Mouse (Mus musculus): ENCODE data around the gene Gpr137c. TPM values are rescaled to one million over a fixed set of nuclear protein-coding genes. Genes with fewer than 3 reads are reported as not detected.

Gene Gpr137c
- 11.2 and 12.4 TPM in 2 replicates for polyA plus RNA-seq (2015; fragmentation: Nextera tagmentation; extraction: Ambion mirVana)

DNA sequence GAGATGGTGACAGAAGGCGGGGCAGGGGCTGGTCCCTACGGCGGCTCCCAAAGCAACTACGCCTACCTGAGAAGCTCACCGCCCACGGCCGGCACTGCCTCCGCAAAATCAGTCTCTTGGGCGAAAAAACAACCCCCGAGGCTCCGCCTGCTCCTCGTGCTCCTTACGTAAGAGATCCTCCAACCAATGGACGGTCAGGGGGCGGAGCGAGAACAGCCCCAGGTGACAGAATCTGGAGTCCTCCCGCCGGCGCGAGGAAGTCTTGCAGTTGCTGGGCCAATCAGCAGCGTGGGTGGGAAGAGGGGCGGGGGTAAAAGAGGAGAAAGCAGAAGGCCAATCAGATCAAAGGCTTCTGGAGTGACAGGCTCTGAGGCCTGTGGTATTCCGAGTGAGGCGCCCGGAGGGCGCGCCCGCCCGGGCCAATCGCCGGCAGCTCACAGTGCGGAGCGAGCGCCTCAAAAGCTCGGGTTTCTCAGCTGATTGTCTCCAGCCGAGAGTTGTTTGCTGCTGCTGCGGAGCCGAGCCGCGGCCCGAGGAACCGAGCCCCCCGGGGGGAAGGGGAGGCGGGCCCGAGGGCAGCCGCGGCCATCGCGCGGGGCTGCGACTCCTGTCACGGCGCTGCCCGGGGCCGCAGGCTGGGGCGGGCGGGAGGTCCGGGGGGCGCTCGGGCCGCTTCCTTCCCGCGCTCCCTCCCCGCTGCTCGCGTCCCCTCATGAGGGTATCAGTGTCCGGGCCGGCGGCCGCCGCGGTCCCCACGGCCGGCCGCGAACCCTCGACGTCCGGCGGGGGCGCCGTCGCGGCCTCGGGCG lies at the start of gene Gpr137c:
Gpr137c (plus strand) TSS at position 437 of the 809 bp plus-strand sequence.
- WGBS: under 1% methylated on average over 78 of the region's 86 CpGs
- ATAC-seq: peak; percentile 99

DNA sequence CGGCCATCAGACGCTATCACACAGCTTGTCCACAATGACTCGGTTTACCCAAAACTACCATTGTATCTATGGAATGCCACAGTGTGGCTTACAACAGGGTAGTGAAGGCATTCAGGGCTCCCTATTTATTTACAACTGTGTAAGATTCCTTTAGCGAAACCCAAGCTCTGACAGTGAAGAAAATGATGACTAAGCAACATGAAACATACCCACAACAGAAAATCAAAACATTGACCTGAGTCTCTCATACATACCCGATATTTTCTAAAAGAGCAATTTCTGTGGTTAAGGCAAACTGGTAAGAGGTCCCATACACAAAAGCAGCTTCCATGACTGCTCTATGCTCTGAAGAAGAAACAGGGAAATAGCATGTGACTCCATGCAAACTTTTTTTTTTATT lies 47.3 kb upstream of the Gpr137c start:
- Histone ChIP-seq H3K36me3 (ENCODE audit: control insufficient read depth, insufficient read depth, low read length) (0 out of 2 replicates have a peak, but pooled peaks cover 2% of the 10 kb centered on the region), H3K9ac (ENCODE audit: low read depth, low read length) (no peak overlapping the region), H3K27me3 (replicated peaks; ENCODE audit: control insufficient read depth, insufficient read depth, low read length) (no peaks in the 10 kb centered on the region), H3K4me1 (ENCODE audit: control insufficient read depth, insufficient read depth, low read depth, low read length) (no peaks in the 10 kb centered on the region), H3K4me3 (ENCODE audit: low read length) (no peak overlapping the region), H3K27ac (ENCODE audit: low read depth, low read length) (no peak overlapping the region), H3K4me2 (ENCODE audit: low read length) (no peak overlapping the region), H3K9me3 (ENCODE audit: control insufficient read depth, low read length) (no peaks in the 10 kb centered on the region)
- WGBS: over 99% methylated on average over 5 of the region's 5 CpGs
- ATAC-seq: no peak

More for the DNA sequence above, at the start of gene Gpr137c:
- Histone ChIP-seq H3K9me3 (ENCODE audit: control insufficient read depth, low read length) (no peaks in the 10 kb centered on the region), H3K36me3 (ENCODE audit: control insufficient read depth, insufficient read depth, low read length) (no peaks in the 10 kb centered on the region), H3K9ac (ENCODE audit: low read depth, low read length) (peak within 1 kb of the TSS; percentile 91), H3K27me3 (replicated peaks; ENCODE audit: control insufficient read depth, insufficient read depth, low read length) (no peaks in the 10 kb centered on the region), H3K27ac (ENCODE audit: low read depth, low read length) (peak within 1 kb of the TSS; percentile 97), H3K4me3 (ENCODE audit: low read length) (peak within 1 kb of the TSS; percentile 82), H3K4me2 (ENCODE audit: low read length) (peak within 1 kb of the TSS; percentile 86), H3K4me1 (ENCODE audit: control insufficient read depth, insufficient read depth, low read depth, low read length) (peaks cover 16% of the 10 kb centered on the region)

DNA sequence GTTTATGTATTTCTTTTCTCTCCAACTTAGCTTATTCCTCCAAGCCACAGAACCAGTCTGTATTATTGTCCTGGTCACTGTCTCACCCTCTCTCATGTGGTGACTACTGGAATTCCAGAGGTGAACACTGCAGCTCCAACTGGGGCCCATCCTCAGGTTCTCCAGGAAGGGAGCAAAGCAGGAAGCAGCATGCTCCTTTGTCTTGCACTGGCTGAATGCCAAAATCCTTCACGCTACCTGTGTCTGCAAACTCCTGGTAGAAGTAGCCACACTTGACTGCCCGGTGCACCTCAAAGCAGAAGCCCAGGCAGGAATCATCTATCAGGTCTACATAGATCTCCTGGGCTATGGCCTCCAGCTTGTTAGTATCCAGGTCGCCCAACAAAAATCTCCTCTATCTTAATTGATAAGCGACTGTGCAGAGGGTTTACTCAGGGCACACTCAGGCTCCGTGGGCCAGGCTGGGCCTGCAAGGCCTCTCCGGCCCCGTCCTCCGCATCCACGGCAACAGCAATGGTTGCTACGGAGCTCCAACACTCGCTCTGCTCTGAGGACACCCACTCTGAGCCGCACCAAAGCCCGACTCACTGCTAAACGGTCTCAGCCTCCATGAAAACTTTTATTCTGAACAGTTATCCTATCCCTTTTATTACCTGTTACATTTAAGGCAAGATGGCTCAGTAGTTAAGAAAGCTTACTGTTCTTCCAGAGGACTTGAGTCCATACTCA lies 44.3 kb upstream of the Gpr137c start:
- no peaks in the 10 kb centered on the region for H3K9me3 ChIP-seq (ENCODE audit: control insufficient read depth, low read length)
- no peak overlapping the region for H3K27ac ChIP-seq (ENCODE audit: low read depth, low read length)
- WGBS: 66% methylated on average over 14 of the region's 14 CpGs
- H3K4me1 ChIP-seq (ENCODE audit: control insufficient read depth, insufficient read depth, low read depth, low read length): no peaks in the 10 kb centered on the region
- H3K36me3 ChIP-seq (ENCODE audit: control insufficient read depth, insufficient read depth, low read length): 0 out of 2 replicates have a peak, but pooled peaks cover 2% of the 10 kb centered on the region
- no peak overlapping the region for H3K9ac ChIP-seq (ENCODE audit: low read depth, low read length)
- no peak overlapping the region for H3K4me3 ChIP-seq (ENCODE audit: low read length)
- no peak overlapping the region for H3K4me2 ChIP-seq (ENCODE audit: low read length)
- no peaks in the 10 kb centered on the region for H3K27me3 ChIP-seq (replicated peaks; ENCODE audit: control insufficient read depth, insufficient read depth, low read length)
- no peak for ATAC-seq

DNA sequence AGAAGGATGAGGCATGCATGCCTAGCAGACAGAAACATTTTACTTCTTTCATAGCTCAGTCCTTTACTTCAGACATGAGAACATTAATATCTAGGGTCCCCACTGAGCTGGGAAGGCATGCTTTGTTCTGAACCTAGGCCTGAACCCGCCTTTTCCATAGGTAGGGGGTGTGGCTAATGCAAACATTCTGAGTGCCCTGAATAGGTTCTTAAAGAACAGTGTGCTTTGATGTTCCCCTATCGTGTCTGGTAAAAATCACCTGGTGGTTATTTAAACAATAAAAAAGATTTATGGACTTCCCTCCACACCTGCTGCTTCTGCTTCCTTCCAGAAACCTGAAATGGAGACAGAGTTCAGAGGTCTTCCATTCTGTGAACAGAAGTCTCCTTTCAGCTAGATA lies 40.3 kb upstream of the Gpr137c start:
- no peak for ATAC-seq
- no peak overlapping the region for H3K9ac ChIP-seq (ENCODE audit: low read depth, low read length)
- no peaks in the 10 kb centered on the region for H3K9me3 ChIP-seq (ENCODE audit: control insufficient read depth, low read length)
- H3K27ac ChIP-seq (ENCODE audit: low read depth, low read length): no peak overlapping the region
- no peaks in the 10 kb centered on the region for H3K27me3 ChIP-seq (replicated peaks; ENCODE audit: control insufficient read depth, insufficient read depth, low read length)
- 70% methylated on average over 2 of the region's 2 CpGs for WGBS
- H3K4me3 ChIP-seq (ENCODE audit: low read length): no peak overlapping the region
- peaks cover 9% of the 10 kb centered on the region; the same call in 1 of the 2 replicates for H3K36me3 ChIP-seq (ENCODE audit: control insufficient read depth, insufficient read depth, low read length)
- H3K4me1 ChIP-seq (ENCODE audit: control insufficient read depth, insufficient read depth, low read depth, low read length): no peaks in the 10 kb centered on the region
- no peak overlapping the region for H3K4me2 ChIP-seq (ENCODE audit: low read length)

DNA sequence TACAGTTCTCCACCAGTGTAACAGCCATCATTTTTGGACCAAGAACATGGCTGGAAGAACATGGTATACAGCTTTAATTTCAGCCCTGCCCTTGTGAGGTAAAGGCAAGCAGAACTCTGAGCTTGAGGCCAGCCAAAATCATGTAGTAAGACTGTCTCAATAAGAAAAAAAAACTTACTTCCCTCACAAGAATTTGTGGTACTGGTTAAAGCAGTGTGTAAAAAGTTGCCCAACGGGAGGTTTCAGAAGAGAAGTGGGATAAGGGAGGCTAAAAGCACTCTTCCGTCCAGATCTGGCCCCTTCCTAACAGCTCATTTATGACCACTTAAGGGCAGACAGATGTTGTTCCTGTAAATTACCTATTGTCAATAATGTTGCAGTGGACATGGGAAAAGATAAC lies 39.9 kb upstream of the Gpr137c start:
- no peak for ATAC-seq
- no peak overlapping the region for H3K4me2 ChIP-seq (ENCODE audit: low read length)
- no peaks in the 10 kb centered on the region for H3K4me1 ChIP-seq (ENCODE audit: control insufficient read depth, insufficient read depth, low read depth, low read length)
- no peaks in the 10 kb centered on the region for H3K9me3 ChIP-seq (ENCODE audit: control insufficient read depth, low read length)
- no peak overlapping the region for H3K27ac ChIP-seq (ENCODE audit: low read depth, low read length)
- H3K9ac ChIP-seq (ENCODE audit: low read depth, low read length): no peak overlapping the region
- no peaks in the 10 kb centered on the region for H3K27me3 ChIP-seq (replicated peaks; ENCODE audit: control insufficient read depth, insufficient read depth, low read length)
- peaks cover 9% of the 10 kb centered on the region; the same call in 1 of the 2 replicates for H3K36me3 ChIP-seq (ENCODE audit: control insufficient read depth, insufficient read depth, low read length)
- 98% methylated on average over 2 of the region's 2 CpGs for WGBS
- no peak overlapping the region for H3K4me3 ChIP-seq (ENCODE audit: low read length)

DNA sequence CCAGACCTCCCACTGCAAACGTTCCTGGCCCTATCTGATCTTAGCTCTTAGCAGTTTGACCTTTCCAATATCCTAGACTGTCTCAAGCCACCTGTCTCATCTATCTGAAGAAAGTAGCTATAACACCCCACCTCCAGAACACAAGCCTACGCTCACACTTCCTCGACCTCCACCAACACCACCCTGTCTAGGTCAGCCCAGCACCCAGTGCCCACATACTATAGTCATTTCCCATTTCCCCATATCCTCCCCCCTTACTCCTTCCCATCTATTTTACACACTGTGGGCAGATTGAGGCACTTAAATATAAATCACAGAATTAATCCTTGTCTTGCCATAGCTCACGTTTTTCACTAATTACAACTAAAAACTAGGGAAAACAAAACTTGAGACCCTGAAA lies 37.9 kb upstream of the Gpr137c start:
- H3K9ac ChIP-seq (ENCODE audit: low read depth, low read length): no peak overlapping the region
- ATAC-seq: no peak

DNA sequence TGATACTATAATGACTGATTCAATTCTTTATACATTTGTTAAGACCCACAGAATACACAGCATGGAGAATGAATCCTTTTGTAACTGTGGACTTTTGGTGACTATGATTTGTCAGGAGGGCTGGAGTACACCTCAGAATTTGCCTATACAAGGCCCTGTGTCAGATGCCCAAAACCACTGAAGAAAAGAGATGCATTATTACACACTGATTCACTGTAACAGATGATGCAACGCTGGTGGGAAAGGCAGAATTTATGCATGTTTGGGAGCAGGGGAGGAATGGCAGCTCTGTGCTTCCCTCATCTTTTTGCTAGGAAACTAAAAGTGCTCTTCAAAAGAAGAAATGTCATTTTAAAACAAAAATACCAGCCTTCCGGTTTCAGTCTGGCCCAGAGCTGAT lies 28.5 kb upstream of the Gpr137c start:
- no peak overlapping the region for H3K9ac ChIP-seq (ENCODE audit: low read depth, low read length)
- no peak for ATAC-seq
- H3K27ac ChIP-seq (ENCODE audit: low read depth, low read length): no peak overlapping the region
- H3K36me3 ChIP-seq (ENCODE audit: control insufficient read depth, insufficient read depth, low read length): peaks cover 5% of the 10 kb centered on the region; the same call in 1 of the 2 replicates
- H3K9me3 ChIP-seq (ENCODE audit: control insufficient read depth, low read length): peaks cover 2% of the 10 kb centered on the region; the same call in 1 of the 2 replicates
- H3K4me3 ChIP-seq (ENCODE audit: low read length): no peak overlapping the region
- H3K4me2 ChIP-seq (ENCODE audit: low read length): no peak overlapping the region
- 85% methylated on average over 2 of the region's 2 CpGs for WGBS
- no peaks in the 10 kb centered on the region for H3K27me3 ChIP-seq (replicated peaks; ENCODE audit: control insufficient read depth, insufficient read depth, low read length)
- H3K4me1 ChIP-seq (ENCODE audit: control insufficient read depth, insufficient read depth, low read depth, low read length): no peaks in the 10 kb centered on the region

More for the DNA sequence above, 37.9 kb upstream of the Gpr137c start:
- WGBS: 92% methylated on average over 4 of the region's 4 CpGs
- Histone ChIP-seq H3K9me3 (ENCODE audit: control insufficient read depth, low read length) (no peaks in the 10 kb centered on the region), H3K4me1 (ENCODE audit: control insufficient read depth, insufficient read depth, low read depth, low read length) (no peaks in the 10 kb centered on the region), H3K27ac (ENCODE audit: low read depth, low read length) (no peak overlapping the region), H3K4me2 (ENCODE audit: low read length) (no peak overlapping the region), H3K36me3 (ENCODE audit: control insufficient read depth, insufficient read depth, low read length) (peaks cover 9% of the 10 kb centered on the region; the same call in 1 of the 2 replicates), H3K27me3 (replicated peaks; ENCODE audit: control insufficient read depth, insufficient read depth, low read length) (no peaks in the 10 kb centered on the region), H3K4me3 (ENCODE audit: low read length) (no peak overlapping the region)

DNA sequence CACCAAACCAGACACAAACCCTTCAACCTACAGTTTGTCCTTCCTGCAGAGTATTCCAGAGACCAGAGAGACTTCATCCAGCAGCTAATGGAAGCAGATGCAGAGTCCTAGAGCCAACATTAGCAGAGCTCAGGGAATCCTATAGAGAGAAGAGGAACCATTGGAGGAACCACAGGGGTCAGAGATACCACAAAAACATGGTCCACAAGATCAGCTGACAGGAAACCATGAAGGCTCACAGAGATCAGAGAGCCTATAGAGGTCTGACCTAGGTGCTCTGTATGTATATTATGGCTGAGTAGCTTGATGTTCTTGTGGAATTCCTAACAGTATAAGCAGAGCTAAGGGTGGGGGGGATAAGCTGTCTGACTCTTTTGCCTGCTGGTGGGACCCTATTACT lies 18.9 kb upstream of the Gpr137c start:
- Histone ChIP-seq H3K4me2 (ENCODE audit: low read length) (no peak overlapping the region), H3K36me3 (ENCODE audit: control insufficient read depth, insufficient read depth, low read length) (0 out of 2 replicates have a peak, but pooled peaks cover 4% of the 10 kb centered on the region), H3K9ac (ENCODE audit: low read depth, low read length) (no peak overlapping the region), H3K27me3 (replicated peaks; ENCODE audit: control insufficient read depth, insufficient read depth, low read length) (no peaks in the 10 kb centered on the region), H3K4me1 (ENCODE audit: control insufficient read depth, insufficient read depth, low read depth, low read length) (no peaks in the 10 kb centered on the region), H3K9me3 (ENCODE audit: control insufficient read depth, low read length) (no peaks in the 10 kb centered on the region), H3K4me3 (ENCODE audit: low read length) (no peak overlapping the region), H3K27ac (ENCODE audit: low read depth, low read length) (no peak overlapping the region)
- ATAC-seq: no peak

DNA sequence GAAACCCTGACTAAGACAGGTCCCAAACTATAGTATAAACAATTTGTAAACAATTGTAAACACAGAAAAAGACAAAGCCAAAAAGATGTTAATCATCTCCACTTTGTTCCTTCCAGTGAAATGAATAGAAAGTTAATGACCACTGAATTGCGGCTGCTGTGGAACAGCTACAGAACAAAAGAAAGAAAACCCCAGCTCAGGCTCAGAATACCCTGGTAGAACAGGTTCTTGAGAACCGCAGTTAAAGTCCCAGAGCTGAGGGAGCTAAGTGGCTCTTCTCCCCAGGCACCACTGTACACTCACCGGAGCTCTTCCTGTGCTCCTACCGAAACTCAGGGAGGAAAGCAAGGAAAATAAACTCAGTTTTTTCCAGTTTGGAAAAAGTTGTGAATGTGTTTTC lies 8.8 kb upstream of the Gpr137c start:
- H3K27ac ChIP-seq (ENCODE audit: low read depth, low read length): no peak overlapping the region
- H3K4me3 ChIP-seq (ENCODE audit: low read length): no peak overlapping the region
- H3K27me3 ChIP-seq (replicated peaks; ENCODE audit: control insufficient read depth, insufficient read depth, low read length): no peaks in the 10 kb centered on the region
- H3K36me3 ChIP-seq (ENCODE audit: control insufficient read depth, insufficient read depth, low read length): 0 out of 2 replicates have a peak, but pooled peaks cover under 1% of the 10 kb centered on the region
- 68% methylated on average over 4 of the region's 4 CpGs for WGBS
- H3K4me2 ChIP-seq (ENCODE audit: low read length): no peak overlapping the region
- H3K9me3 ChIP-seq (ENCODE audit: control insufficient read depth, low read length): no peaks in the 10 kb centered on the region
- H3K9ac ChIP-seq (ENCODE audit: low read depth, low read length): no peak overlapping the region
- ATAC-seq: no peak
- H3K4me1 ChIP-seq (ENCODE audit: control insufficient read depth, insufficient read depth, low read depth, low read length): no peaks in the 10 kb centered on the region
